13 mouse cellular contexts compared by ENCODE assay signal in genomic region chr13:109502796-109503195, GRCm38 (mm10).
A peak's percentile ranks its signal among the peaks of the same experiment; 100 is the strongest.
DNase-seq lines count a peak whose midpoint lies in the region; ATAC-seq and TF ChIP-seq lines count a peak whose summit lies in the region.
"Had no signal": no experiment of that assay in that cellular context is flagged by ENCODE, and none has a peak within 500 bp of the region (broad histone marks: within the 10 kb centered on the region; RNA-seq: fewer than 3 reads in every experiment).

No protein-coding gene starts in this region.

- H3K9ac ChIP-seq in intestine, postnatal 0 days (ENCODE audit: low read depth, low read length), result no peak overlapping the region
- no peak overlapping the region for H3K9ac ChIP-seq in kidney, embryonic 16.5 days (replicated peaks; ENCODE audit: low read length)
- H3K9ac ChIP-seq in liver, embryonic 13.5 days, result no peak overlapping the region
- no peak overlapping the region for H3K9ac ChIP-seq in stomach, embryonic 14.5 days (replicated peaks; ENCODE audit: low read depth, low read length)
- H3K9ac ChIP-seq: embryonic facial prominence, embryonic 12.5 days; forebrain, embryonic 15.5 days; limb, embryonic 15.5 days had no signal

- TF ChIP-seq CTCF in intestine, postnatal 0 days (IDR thresholded peaks at IDR 0.05; ENCODE audit: low read depth), result no peak

- ATAC-seq in intestine, postnatal 0 days, result peak; percentile 100
- ATAC-seq in kidney, embryonic 16.5 days (ENCODE audit: low FRiP score, low TSS enrichment), result peak; percentile 81; the same call in 1 of the 2 replicates
- ATAC-seq in liver, embryonic 13.5 days (ENCODE audit: low read depth), result peak; percentile 68
- ATAC-seq in stomach, embryonic 14.5 days (ENCODE audit: insufficient number of reproducible peaks, insufficient read depth, low FRiP score, low read depth), result peak; percentile 49; the same call in 1 of the 2 replicates
- ATAC-seq in erythroid progenitor cell, adult 5-6 weeks (replicated peaks; ENCODE audit: low FRiP score, poor library complexity, severe bottlenecking), result no peak
- ATAC-seq: forebrain, embryonic 15.5 days; hindbrain, embryonic 16.5 days had no signal

- H3K36me3 ChIP-seq in intestine, postnatal 0 days (ENCODE audit: control insufficient read depth, insufficient read depth), result no peaks in the 10 kb centered on the region
- no peaks in the 10 kb centered on the region for H3K36me3 ChIP-seq in kidney, embryonic 16.5 days (ENCODE audit: insufficient read depth, low read length)
- H3K36me3 ChIP-seq in liver, embryonic 13.5 days, result no peaks in the 10 kb centered on the region
- H3K36me3 ChIP-seq in stomach, embryonic 14.5 days (ENCODE audit: control insufficient read depth, insufficient read depth, low read length), result no peaks in the 10 kb centered on the region
- H3K36me3 ChIP-seq: embryonic facial prominence, embryonic 12.5 days; forebrain, embryonic 15.5 days; limb, embryonic 15.5 days had no signal

- H3K9me3 ChIP-seq in intestine, postnatal 0 days (ENCODE audit: control insufficient read depth), result no peaks in the 10 kb centered on the region
- H3K9me3 ChIP-seq in kidney, embryonic 16.5 days (ENCODE audit: low read length), result no peaks in the 10 kb centered on the region
- H3K9me3 ChIP-seq in liver, embryonic 13.5 days (replicated peaks), result no peaks in the 10 kb centered on the region
- H3K9me3 ChIP-seq in stomach, embryonic 14.5 days (ENCODE audit: control insufficient read depth, low read depth, low read length), result no peaks in the 10 kb centered on the region
- H3K9me3 ChIP-seq: embryonic facial prominence, embryonic 12.5 days; forebrain, embryonic 15.5 days; limb, embryonic 15.5 days had no signal

- no peak overlapping the region for H3K4me2 ChIP-seq in intestine, postnatal 0 days (replicated peaks; ENCODE audit: low read depth)
- no peak overlapping the region for H3K4me2 ChIP-seq in kidney, embryonic 16.5 days (replicated peaks; ENCODE audit: low read depth, low read length)
- no peak overlapping the region for H3K4me2 ChIP-seq in liver, embryonic 13.5 days
- no peak overlapping the region for H3K4me2 ChIP-seq in stomach, embryonic 14.5 days (replicated peaks; ENCODE audit: low read depth, low read length)
- H3K4me2 ChIP-seq: embryonic facial prominence, embryonic 12.5 days; forebrain, embryonic 15.5 days; limb, embryonic 15.5 days; midbrain, embryonic 11.5 days had no signal

- H3K27ac ChIP-seq in intestine, postnatal 0 days (ENCODE audit: low read depth, low read length), result peak overlapping the region; percentile 58
- no peak overlapping the region for H3K27ac ChIP-seq in kidney, embryonic 16.5 days (ENCODE audit: low read length)
- H3K27ac ChIP-seq in liver, embryonic 13.5 days, result no peak overlapping the region
- H3K27ac ChIP-seq in stomach, embryonic 14.5 days (ENCODE audit: low read length), result no peak overlapping the region
- H3K27ac ChIP-seq: embryonic facial prominence, embryonic 12.5 days; forebrain, embryonic 15.5 days; limb, embryonic 15.5 days had no signal

- 27% methylated on average over 7 of the region's 7 CpGs for WGBS in intestine, postnatal 0 days
- WGBS in kidney, embryonic 16.5 days, result 63% methylated on average over 7 of the region's 7 CpGs
- WGBS in liver, embryonic 13.5 days (ENCODE audit: insufficient replicate concordance), result 59% methylated on average over 7 of the region's 7 CpGs
- WGBS in stomach, embryonic 14.5 days, result 63% methylated on average over 7 of the region's 7 CpGs

- H3K27me3 ChIP-seq in intestine, postnatal 0 days (replicated peaks; ENCODE audit: control insufficient read depth, insufficient read depth, low read length), result no peaks in the 10 kb centered on the region
- H3K27me3 ChIP-seq in kidney, embryonic 16.5 days (ENCODE audit: insufficient read depth, low read length), result no peaks in the 10 kb centered on the region
- H3K27me3 ChIP-seq in liver, embryonic 13.5 days, result no peaks in the 10 kb centered on the region
- no peaks in the 10 kb centered on the region for H3K27me3 ChIP-seq in stomach, embryonic 14.5 days (ENCODE audit: control insufficient read depth, insufficient read depth, low read length)
- H3K27me3 ChIP-seq: embryonic facial prominence, embryonic 12.5 days; forebrain, embryonic 15.5 days; limb, embryonic 15.5 days had no signal

- H3K4me3 ChIP-seq in intestine, postnatal 0 days (ENCODE audit: low read depth, low read length), result no peak overlapping the region
- H3K4me3 ChIP-seq in kidney, embryonic 16.5 days (ENCODE audit: low read length), result no peak overlapping the region
- H3K4me3 ChIP-seq in liver, embryonic 13.5 days (replicated peaks), result no peak overlapping the region
- no peak overlapping the region for H3K4me3 ChIP-seq in stomach, embryonic 14.5 days (ENCODE audit: low read depth, low read length)
- H3K4me3 ChIP-seq: embryonic facial prominence, embryonic 12.5 days; forebrain, embryonic 15.5 days; limb, embryonic 15.5 days had no signal

- H3K4me1 ChIP-seq in intestine, postnatal 0 days (replicated peaks; ENCODE audit: control insufficient read depth, insufficient read depth, low read length), result 0 out of 2 replicates have a peak, but pooled peaks cover 4% of the 10 kb centered on the region
- no peaks in the 10 kb centered on the region; the same call in 1 of the 2 replicates for H3K4me1 ChIP-seq in kidney, embryonic 16.5 days (ENCODE audit: insufficient read depth, low read length)
- no peaks in the 10 kb centered on the region for H3K4me1 ChIP-seq in liver, embryonic 13.5 days (replicated peaks)
- no peaks in the 10 kb centered on the region for H3K4me1 ChIP-seq in stomach, embryonic 14.5 days (ENCODE audit: control insufficient read depth, insufficient read depth, low read length)
- H3K4me1 ChIP-seq: forebrain, embryonic 15.5 days; limb, embryonic 15.5 days had no signal

- DNase-seq in liver, embryonic 13.5 days, result no peak
- DNase-seq in B cell, adult 2 months, result no peak
- DNase-seq in right cerebral cortex, postnatal 4 days, result no peak
- DNase-seq: cerebellum, adult 9-10 months had no signal
